Mouse (Mus musculus) layer of hippocampus, adult 11-12 months (tissue): ENCODE data around the gene Bmper.

ENCODE experiments used
- DNase-seq: peaks from one replicate; pipeline ENCODE4 v3.0.0; 2022; ENCODE audit warnings: low spot score

Bmper gene

DNA sequence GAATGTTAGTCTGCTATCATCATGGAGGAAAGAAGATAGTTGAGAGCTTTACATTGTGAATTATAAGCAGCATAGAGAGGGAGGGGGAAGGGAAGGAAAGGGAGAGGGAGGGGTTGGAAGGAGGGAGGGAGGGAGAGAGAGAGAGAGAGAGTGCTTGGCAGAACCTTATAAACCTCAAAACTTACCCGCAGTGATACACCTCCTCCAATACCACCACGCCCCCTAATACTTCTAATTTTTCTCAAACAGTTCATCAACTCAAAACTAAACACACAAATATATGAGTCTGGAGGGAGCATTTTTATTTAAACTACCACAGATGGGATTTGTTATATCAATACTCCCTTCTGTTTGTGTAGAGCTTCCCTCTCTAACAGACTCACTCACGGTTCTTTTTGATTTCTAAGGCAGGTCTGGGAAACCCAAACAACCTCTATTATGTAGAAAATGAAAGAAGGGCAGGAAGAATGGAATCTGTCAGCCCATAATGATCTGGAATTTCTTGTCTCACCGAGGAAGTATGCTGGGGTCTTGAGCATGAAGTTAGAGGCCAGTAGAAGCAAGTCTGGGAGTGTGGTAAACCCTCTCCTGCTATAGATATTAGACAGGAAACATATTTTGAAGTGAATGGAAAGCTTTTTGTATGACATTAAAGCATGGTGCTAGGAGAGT is 152.0 kb downstream of the Bmper start:
- DNase-seq = no peak

DNA sequence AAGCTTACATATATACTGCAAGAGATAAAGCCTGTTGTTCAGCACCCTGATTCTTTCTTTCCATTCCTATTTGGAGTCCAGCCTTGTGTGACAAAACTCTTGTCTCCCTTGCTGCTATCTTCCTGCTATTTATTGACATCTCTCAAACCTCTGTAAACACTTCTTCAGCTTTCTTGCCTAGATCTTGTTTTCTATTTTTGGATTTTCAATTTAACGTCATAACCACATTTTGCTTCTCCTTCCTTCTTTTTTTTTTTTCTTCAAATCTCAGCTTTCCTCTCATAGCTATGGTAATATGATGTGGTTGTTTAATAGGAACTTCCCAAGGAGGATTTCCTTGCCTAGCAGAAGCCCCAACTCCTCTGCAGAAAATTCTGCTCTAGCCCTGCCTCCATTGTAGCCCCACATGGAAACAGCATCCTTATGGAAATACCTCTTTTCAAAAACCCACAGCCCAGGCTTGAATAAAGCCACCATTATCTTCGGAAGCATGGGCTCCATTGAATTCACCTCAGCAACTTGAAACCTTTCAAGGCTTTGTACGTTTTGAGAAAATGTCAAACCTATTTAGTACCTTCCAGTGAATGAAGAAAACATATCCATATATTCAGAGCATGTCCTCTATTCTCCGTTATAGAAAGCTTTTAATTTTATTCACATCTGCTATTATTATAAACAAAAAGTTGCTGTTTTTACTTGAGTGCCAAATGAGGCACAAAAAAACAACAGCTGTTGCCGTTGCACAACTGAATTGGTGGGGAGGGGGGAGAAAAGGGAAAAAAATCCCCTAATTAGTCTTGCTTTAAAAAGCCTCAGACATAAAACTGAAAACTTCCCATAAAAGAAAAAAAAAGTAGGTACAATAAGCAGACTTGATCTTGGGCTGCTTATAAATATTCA is 155.2 kb downstream of the Bmper start:
- DNase-seq = no peak

DNA sequence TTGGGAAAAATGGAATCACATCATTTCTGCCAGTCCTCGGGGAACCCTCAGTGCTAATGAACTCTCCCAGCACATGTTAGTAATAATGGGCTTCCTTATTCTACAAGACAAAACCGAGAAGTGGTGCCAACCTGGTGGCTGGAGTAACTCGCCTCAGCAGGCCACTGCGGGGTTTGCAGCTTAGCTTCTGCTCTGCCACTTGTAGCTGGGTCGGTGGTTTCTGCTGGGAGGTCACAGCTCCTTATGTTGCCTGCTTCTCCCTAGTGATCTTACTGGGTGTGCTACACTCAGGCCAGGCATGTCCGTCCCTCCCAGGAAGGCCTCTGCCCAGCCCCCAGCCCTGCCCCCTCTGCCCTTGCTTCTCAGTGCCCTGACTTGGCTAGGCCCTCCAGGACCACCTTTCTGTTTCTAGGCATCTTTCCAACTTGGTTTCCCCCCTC is 155.9 kb downstream of the Bmper start:
- peak; percentile 28 for DNase-seq

DNA sequence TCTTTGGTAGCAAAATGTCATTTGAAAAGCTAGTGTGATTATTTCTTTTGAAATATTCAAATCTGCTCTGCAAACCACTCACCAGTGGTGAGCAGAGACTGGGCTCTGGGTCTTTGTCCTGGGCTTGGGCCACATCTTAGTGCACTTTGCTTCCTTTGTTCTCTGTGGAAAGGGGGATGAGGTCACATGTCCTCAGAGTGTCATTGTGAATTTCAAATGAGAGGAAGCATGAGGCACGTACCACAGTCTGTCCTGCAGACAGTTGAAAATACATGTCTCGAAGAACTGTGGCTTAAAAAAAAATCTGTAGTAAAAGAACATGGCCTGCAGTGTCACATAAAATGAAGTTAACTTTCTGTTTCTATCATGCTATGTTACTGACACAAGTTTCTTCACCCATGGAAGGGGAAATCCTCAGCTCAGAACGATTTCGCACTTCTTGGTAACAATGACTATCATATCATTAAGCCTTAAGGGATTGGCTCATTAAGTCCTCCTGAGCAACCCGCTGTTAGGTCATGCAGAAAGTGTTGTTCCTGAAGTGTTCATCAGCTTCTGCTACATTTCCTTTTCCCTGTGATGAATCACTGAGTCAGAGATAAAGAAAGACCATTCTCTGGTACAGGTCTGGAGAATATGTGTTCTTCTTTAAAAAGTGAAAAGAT is 157.4 kb downstream of the Bmper start:
- DNase-seq = no peak

DNA sequence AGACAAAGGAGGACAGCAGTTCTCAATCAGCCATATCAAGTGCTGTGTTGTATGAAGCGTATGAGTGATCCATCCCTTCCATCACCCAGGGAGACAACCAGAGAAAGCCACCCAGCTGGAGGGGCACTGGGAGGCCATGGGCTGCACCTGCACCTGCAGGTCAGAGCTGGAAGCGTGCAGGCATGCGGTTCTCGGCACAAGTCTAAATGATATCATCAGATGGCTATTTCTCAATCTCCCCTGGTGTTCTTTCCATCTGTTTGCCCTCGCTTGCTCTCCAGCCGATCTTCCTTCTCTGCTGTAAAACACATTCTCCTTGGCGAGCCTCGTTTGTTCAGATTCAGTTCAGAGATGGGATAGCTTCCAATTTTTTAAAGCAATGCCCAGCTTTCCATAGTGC is 160.4 kb downstream of the Bmper start:
- no peak for DNase-seq

DNA sequence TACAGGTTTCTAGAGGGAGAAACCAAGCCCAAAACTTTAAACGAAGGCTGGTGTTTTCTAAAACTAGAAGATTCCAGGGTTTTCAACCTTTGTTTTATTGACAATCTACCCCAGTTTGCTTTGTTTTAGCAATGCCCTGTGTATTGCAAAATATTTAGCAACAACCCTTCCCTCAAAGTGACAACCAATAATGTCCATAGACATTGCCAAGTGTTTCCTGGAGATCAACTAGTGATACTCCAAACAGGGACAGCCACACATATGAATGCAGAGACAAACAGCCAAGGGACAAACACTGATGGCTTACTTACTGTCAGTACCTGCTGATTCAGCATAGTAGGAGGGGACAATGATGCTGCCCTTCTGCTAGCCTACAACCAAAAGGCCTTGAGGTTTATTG is 161.0 kb downstream of the Bmper start:
- DNase-seq = no peak

DNA sequence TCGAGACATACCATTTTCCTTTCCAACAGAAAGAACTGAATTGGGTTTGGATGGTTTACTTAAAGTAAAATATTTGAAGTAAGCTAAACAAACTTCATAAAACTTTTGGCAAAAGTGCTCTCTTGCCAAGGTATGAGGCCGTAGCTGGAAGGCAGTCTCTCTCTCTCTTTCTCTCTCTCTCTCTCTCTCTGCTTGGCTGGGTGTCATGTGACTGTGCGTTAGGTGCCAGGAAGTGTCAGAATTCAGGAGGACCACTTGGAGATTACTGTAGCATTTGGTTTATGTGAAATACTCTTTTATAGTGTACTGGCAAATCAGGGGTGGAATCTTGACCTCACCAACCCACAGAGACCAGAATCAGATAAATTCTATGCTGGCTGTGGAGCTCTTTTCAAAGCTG is 162.0 kb downstream of the Bmper start:
- DNase-seq = no peak

DNA sequence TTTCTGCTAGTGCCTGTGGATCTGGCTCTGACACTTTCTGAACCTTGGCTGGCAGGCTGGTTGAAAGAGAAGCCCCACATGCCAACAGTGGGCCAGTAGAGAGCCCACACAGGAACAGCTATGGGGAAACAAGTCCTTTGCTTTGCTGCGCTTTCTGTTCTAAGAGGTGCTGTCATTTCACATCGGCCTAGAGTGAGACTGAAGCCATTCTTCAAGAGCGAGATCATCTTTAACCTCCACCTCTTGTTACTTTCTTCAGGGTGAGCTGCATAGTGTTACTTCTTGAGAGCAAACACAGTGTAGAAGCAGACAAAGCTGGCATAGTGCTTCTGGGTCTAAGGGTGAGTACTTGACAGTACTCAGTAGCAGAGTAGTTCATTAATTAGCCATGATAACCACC is 163.3 kb downstream of the Bmper start:
- DNase-seq = no peak

DNA sequence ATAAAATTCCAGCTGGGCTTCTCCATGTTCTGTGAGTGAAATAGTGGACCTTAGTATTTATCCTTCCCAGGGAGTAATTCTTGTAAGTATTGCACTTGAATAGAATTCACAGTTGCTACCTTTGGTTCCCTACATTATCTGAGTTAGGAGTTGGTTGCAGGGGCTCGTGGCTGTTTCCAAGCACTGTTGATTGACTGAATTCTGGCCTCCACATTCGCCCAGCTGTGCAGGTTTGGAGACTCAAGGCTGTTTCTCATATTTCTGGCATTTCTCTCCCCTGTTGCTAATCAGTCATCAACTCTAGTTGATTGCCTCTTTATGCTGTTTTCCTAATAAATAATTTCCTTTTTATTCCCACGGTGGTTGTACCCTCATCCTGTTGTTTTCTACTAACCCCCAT is 167.2 kb downstream of the Bmper start:
- no peak for DNase-seq

DNA sequence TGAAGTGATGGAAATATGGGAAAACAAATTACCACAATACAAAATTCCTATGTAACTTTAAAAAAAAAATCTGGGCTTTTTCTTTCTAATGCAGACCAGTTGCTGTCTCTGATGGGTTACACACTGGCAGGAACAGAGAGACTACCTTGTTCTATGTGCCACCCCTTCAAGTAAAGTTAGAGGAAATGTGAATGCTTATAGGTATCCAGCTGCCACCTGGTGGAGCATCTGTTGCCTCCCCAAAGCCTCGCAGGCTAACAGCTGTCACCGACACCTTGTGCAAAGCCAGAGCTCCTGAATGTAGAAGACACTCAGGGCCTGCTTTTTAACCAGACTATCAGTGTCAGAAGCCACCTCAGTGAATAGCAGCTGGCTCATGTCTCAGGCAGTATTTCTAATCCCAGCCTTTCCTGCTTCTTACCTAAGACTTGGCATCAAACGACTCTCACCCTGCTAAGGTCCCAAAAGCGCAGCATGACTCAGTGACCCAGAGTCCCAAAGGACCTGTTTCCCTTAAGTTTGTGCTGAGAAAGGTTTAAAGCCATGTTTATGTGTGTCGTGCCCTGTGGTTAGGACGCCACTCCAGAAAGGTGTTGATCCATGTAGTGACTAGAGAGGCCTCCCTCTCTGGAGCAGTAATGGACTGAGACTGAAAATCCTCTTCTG is 171.9 kb downstream of the Bmper start:
- DNase-seq = peak; percentile 24

DNA sequence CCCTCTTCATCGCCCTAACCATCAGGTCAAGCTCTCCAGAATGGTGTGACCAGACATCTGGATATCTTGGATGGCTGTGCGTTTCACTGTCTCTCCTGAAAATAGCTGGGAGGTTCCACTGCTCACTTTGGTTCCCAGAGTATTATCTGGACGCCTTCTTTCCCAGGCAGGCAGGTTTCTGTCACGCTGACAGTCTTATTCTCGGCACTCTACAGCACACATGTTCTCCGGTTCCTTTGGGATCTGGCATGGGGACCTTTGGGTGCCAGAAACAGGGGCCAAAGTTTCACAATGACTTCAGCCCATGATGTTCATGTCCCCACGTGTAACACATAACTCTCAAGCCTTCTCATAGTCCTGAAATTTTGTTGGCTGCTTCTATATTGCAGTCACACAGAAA is 173.3 kb downstream of the Bmper start:
- DNase-seq = no peak

DNA sequence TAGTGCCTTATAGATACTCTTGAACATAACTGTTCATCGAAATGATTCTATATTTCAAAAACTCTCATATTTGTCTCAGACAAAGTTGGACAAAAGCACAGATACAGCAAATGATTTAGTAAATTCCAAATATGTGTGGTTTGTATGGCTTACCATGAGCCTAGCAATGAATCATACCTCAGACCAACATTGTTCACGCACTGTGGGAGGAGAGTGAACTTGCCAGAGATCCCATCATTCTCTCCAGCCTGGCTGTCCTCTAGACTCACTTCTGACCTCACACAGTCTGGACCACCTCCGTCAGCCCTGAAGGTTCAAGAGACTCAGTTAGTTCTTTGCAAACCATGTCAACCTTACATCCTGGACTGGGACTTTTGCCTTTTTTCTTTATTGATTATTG is 175.0 kb downstream of the Bmper start:
- DNase-seq = no peak

DNA sequence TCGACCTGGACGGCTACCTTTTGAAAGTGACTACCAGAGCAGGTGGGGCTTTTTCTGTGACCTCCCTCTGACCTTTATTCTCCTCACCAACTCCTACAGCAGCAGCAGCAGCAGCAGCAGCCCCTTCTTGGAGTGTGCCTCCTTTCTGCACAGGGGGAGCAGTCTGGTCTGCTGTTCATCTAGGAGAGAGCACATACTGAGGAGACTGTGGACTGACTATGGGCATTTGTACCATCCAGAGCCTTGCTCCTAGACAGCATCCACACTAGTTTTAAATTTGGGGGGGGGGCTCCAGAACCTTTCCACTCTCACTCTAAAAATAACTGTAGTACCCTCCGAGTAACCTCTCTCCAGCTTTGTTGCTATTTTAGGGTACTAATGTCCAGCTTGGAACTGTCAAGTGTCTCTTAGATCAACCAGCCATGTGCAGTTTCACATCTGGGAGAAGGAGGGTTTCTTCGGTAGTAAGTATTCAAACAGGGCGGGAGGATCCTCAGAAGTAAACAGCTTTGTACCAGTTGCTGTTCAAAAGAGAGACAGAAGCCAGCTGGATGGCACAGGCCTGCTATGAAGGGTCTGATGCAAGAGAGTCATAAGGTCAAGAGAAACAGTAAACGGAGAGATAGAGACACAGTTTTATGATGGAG is 176.9 kb downstream of the Bmper start:
- no peak for DNase-seq

DNA sequence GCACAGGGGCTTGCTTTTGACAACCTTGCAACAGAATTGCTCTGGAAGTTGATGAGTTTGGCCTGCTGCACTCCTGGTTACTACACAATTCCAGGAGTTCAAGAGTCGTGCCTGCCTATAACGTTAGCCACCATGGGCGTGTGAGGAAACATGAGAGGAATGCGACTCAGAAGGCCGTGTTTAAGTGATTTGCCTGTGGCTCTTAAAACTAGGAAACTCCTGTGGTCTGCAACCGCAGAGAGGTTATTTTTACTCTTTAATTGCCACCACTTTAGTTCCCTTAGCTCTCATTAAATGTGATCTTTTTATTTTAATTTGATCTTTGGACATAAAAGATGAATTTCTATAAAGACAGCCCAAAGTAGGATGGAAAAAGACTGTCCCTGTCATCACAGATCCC is 184.5 kb downstream of the Bmper start:
- DNase-seq = no peak

DNA sequence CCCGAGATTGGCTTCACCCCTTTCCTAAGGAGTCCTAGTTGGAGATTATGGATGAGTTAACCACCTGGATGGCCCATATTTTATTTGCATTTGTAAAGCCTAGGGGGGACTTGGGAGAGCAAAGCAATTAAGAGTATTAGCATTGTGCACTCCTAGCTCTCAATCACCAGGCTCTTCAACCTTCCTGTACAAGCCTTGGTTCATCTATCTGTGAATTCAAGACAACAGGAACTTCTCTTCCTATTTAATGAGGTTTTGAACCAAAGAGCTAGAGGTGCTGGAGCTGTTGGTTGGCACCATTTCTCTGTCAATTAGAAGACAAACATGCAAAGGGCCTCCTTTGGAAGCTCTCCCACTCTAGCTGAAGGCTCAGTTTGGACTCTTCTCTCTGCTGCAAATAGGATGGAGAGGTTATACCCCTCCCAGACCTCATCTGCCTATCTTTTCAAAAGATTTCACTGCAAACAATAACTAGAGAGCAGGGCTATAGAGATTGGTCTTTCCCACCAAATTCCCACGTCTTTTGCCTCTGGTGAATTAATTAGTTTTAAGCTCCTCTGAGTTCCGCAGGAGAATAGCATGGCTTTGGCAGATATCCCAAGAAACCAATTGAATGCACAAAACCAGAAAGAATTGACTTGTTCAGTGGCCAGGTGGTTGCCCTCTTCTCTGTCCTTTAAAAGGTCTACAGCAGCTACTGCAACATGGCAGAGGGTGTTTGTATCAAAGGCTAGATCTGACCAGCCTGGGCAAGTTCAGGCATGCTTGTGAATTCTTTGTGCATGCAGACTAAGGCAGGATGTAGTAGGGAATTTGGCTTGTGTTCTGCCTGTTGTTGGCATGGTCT is 185.3 kb downstream of the Bmper start:
- no peak for DNase-seq

DNA sequence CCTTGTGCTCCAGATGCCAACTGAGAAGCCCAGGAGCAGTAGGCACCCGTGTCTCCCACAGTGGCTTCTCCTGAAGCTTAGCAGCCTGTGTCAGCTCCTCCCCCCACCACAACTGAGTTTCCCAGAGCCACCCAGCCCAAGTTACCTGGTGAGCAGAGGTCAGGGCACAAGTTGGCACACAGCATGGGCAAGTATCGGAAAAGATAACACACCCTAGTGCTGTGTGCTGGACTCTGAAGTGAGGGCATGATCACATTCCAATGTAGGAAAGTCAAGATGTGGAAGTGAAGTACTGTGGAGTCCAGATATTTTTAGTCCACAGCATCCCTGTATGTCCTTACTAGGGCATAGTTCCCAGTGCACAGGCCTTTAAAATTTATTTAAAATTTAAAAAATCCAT is 187.7 kb downstream of the Bmper start:
- DNase-seq = no peak

DNA sequence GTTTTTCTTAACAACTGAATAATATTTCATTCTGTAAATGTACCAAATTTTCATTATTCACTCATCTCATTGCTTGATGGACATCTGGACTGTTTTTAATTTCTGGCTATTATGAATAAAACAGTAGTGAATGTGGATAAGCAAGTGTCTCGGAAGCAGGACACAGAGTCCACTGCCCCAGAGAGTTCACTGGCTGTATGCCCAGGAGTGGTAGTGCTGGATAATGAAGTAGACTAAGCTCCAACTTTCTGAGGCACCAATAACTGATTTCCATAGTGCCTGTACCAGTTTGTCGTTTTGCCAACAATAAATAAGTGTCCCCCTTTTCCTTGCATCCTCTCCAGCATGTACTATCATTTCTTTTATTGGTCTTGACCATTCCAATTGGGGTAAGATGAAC is 190.1 kb downstream of the Bmper start:
- DNase-seq = no peak

DNA sequence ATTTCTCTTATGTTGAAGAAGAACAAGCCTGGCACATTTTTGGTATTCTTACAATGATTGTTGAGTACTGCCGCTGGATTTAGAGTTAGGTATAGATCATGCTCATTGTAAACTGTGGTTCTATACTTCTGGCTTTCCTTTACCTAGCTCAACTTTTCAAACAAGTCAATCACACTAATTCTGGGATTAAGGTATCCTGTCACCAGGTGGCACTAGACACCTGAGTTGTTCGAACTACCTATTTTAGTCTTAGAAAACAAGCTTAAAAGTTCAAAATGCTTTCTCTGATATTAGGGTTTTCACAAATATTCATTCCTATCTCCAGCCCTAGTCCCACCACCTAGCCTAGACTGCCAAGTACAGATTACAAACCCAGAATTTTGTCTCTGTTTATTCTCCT is 196.2 kb downstream of the Bmper start:
- DNase-seq = no peak

DNA sequence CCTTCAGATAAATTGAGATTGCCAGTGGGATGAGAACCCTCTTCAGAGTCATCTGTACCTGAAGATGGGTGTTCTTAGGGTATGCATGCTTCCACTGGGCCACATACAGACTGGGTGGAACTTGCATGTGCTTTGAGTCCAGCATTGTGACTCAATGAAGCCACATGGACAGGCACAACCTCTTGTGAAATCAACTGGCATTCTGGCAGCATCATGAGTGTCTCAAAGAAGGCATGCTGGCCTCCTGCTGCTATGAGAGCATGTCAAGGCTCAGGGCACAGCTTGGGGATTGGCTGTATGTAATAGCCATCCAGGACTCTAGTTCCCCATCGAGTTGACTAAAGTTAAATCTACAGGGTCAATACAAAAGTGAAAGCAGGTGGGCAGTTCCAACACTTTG is 200.9 kb downstream of the Bmper start:
- DNase-seq = no peak

DNA sequence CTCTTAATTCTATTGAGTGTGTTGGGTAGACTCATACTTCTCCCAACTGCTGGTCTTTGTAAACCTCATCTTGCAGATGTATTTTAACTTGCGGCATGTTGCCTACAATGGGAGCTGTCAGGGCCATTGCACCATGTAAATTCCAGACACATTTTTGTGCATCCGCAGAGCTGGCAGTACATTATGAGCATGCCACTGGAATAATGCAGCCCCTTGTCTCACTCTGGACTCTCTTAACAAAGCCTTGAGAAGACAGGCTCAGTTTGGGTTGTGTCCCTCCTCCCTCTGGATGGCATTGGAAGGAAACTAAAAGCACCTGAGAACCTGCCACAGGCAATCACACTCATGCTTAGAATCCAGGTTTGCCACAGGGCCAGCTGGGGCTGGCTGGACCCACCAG is 209.8 kb downstream of the Bmper start:
- no peak for DNase-seq

DNA sequence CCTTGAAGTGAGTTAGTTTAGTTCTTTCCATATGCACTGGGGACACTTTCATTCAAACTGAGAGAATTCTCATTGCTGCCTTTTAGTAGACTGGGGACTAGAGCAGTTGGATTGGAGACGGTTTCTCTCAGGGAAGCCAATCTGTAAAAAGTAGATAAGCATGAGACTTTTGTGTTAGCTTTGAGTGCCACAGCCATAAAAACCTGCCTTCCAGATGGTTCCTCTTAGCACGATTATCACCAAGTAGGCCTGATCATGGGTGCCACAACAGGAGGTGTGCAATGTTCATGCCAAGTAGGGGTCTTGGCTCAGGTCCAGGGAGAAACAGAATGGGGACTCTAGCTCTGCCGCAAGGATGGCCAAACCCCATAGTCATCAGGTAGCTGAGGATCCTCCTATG is 210.4 kb downstream of the Bmper start:
- no peak for DNase-seq
